Mouse (Mus musculus): ENCODE measurements around the gene Klhl29. TPM values are rescaled to one million over a fixed set of nuclear protein-coding genes. Genes with fewer than 3 reads are reported as not detected.

Klhl29 gene
- polyA plus RNA-seq, 1 experiment: 1.1 TPM

DNA sequence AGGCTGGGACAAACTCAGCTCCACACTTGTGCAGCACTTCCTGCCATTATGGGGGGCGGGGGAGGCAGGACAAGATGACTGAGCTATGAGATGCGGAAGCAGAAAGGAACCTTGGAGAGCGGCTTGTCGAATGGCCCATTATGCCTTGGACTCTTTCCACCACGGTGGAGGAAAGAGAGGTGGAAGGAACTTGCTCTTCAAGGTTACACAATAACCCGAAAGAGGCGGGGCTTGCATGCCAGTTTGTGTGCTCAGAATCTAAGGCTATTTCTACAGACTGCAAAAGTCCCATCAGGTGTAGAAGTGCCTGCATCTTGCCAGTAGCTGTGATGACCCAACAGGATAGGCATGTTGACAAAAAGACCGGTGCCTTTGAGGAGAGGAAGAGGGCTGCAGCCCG is 98.5 kb downstream of the Klhl29 start:
- H3K27ac ChIP-seq (ENCODE audit: control insufficient read depth, insufficient read depth, low read depth, low read length): no peak overlapping the region
- TF ChIP-seq POLR2A (IDR thresholded peaks at IDR 0.05; ENCODE audit: control insufficient read depth, low read depth, low read length): no peak
- no peak for TF ChIP-seq CTCF (IDR thresholded peaks at IDR 0.05; ENCODE audit: control insufficient read depth, insufficient read depth, insufficient replicate concordance, low read depth, low read length)

DNA sequence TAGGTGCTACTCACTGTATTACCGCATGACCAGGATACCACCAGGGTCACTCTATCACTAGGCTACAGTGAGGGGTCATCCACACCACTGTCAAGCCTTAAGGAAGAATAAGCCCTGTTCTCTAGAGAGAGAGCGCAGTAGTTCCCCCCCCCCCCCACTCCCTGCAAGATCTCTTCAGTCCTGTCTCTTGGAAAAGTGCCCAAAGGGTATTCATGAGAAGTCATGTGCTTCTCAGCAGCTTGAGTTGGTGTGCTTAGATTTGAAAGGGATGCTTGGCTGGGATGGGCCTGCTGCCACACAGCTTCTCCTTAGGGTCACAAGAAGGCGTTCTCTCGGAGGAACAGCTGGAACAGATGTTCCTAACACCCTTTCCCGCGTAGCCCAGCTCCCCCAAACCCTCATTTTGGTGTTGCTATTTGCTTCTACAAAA is 100.0 kb downstream of the Klhl29 start:
- Histone ChIP-seq H3K36me3 (ENCODE audit: control insufficient read depth, insufficient read depth, low read length) (no peaks in the 10 kb centered on the region), H3K27ac (ENCODE audit: control insufficient read depth, insufficient read depth, low read depth, low read length) (no peak overlapping the region), H3K4me1 (ENCODE audit: control insufficient read depth, insufficient read depth, low read length) (no peaks in the 10 kb centered on the region), H3K4me3 (ENCODE audit: control insufficient read depth, low read depth, low read length) (no peak overlapping the region), H3K27me3 (ENCODE audit: control insufficient read depth, insufficient read depth, low read length) (no peaks in the 10 kb centered on the region)
- TF ChIP-seq POLR2A (IDR thresholded peaks at IDR 0.05; ENCODE audit: control insufficient read depth, low read depth, low read length): no peak
- TF ChIP-seq CTCF (IDR thresholded peaks at IDR 0.05; ENCODE audit: control insufficient read depth, insufficient read depth, insufficient replicate concordance, low read depth, low read length): no peak

More for the DNA sequence above, 98.5 kb downstream of the Klhl29 start:
- Histone ChIP-seq H3K4me3 (ENCODE audit: control insufficient read depth, low read depth, low read length) (no peak overlapping the region), H3K4me1 (ENCODE audit: control insufficient read depth, insufficient read depth, low read length) (peaks cover 2% of the 10 kb centered on the region; the same call in 1 of the 2 replicates), H3K27me3 (ENCODE audit: control insufficient read depth, insufficient read depth, low read length) (no peaks in the 10 kb centered on the region), H3K36me3 (ENCODE audit: control insufficient read depth, insufficient read depth, low read length) (no peaks in the 10 kb centered on the region)

DNA sequence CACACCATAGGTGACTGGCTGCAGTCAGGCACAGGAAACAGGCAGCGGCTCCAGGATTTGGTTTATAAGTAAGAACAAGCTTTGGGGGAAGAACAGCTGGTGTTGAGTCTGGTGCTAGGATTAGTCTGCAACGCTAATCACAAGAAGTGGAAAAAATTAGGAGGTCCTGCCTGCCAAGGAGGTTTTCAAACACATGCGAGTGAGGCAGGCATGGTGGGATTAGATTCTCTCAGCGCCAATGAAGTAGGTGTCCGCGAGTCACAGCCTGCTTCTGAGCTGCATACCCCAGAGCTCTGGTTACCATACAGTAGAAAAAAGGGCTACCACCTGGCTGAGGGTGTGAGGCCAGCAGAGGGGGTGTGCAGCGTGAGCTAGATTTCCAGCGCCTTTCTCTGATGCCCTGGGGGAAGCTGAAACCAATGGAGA is 101.0 kb downstream of the Klhl29 start:
- Histone ChIP-seq H3K36me3 (ENCODE audit: control insufficient read depth, insufficient read depth, low read length) (no peaks in the 10 kb centered on the region), H3K27ac (ENCODE audit: control insufficient read depth, insufficient read depth, low read depth, low read length) (no peak overlapping the region), H3K27me3 (ENCODE audit: control insufficient read depth, insufficient read depth, low read length) (no peaks in the 10 kb centered on the region), H3K4me1 (ENCODE audit: control insufficient read depth, insufficient read depth, low read length) (no peaks in the 10 kb centered on the region), H3K4me3 (ENCODE audit: control insufficient read depth, low read depth, low read length) (no peak overlapping the region)
- TF ChIP-seq CTCF (IDR thresholded peaks at IDR 0.05; ENCODE audit: control insufficient read depth, insufficient read depth, insufficient replicate concordance, low read depth, low read length) (no peak), POLR2A (IDR thresholded peaks at IDR 0.05; ENCODE audit: control insufficient read depth, low read depth, low read length) (no peak)

DNA sequence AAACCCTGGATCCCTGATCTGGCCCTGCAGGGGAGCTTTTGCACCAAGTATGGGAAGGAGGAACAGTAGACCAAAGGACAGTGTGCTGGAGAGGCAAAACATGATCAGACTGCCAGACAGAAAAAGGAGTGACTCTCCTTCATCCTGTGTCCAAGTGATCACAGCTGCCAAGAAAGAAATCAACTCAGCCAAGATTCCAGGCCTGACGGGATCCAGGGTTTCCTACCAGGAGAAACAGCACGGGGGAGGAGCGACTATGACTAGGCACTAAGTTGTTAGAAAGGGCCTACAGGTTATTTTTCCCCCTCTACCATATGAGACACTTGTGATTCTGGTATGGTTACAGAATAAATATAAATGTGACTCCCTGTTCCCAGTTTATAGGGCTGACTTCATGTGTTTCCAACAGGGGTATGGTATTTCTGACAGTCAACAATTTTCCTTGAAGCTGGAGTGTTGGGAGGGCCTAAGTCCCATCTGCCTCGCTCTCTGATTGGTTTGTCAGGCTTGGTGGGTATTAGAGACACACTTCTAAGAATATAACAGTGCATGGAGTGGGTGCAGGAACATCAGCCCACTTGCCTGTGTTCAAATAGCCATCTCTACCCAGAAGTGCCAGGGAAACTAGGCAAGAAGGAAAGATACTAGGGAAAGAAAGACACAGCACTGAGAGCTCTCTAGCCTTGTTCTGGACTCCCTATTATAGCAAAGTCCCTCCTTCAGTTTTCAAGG is 102.0 kb downstream of the Klhl29 start:
- Histone ChIP-seq H3K27me3 (ENCODE audit: control insufficient read depth, insufficient read depth, low read length) (no peaks in the 10 kb centered on the region), H3K4me1 (ENCODE audit: control insufficient read depth, insufficient read depth, low read length) (no peaks in the 10 kb centered on the region), H3K27ac (ENCODE audit: control insufficient read depth, insufficient read depth, low read depth, low read length) (no peak overlapping the region), H3K36me3 (ENCODE audit: control insufficient read depth, insufficient read depth, low read length) (no peaks in the 10 kb centered on the region), H3K4me3 (ENCODE audit: control insufficient read depth, low read depth, low read length) (no peak overlapping the region)
- TF ChIP-seq POLR2A (IDR thresholded peaks at IDR 0.05; ENCODE audit: control insufficient read depth, low read depth, low read length): no peak
- no peak for TF ChIP-seq CTCF (IDR thresholded peaks at IDR 0.05; ENCODE audit: control insufficient read depth, insufficient read depth, insufficient replicate concordance, low read depth, low read length)

DNA sequence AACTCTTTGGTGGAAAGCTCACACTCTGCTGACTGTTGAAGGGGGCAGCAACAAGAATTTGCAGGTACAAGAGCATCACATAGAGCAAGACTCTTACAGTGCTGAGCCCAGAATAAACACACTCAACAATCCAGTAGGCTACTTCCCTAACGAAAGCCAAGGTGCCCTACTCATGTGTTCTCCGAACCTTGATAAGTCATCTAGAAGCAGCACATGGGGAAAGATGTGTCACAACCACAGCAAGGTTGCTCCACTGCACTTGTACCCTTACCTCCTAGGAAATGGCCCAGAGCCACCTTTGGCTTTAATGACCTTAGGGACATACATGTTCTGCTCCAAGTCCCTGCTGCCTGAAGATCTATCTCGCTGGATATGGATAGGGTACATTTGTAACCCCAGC is 105.0 kb downstream of the Klhl29 start:
- H3K4me1 ChIP-seq (ENCODE audit: control insufficient read depth, insufficient read depth, low read length): no peaks in the 10 kb centered on the region; the same call in 1 of the 2 replicates
- TF ChIP-seq POLR2A (IDR thresholded peaks at IDR 0.05; ENCODE audit: control insufficient read depth, low read depth, low read length): no peak
- TF ChIP-seq CTCF (IDR thresholded peaks at IDR 0.05; ENCODE audit: control insufficient read depth, insufficient read depth, insufficient replicate concordance, low read depth, low read length): no peak

DNA sequence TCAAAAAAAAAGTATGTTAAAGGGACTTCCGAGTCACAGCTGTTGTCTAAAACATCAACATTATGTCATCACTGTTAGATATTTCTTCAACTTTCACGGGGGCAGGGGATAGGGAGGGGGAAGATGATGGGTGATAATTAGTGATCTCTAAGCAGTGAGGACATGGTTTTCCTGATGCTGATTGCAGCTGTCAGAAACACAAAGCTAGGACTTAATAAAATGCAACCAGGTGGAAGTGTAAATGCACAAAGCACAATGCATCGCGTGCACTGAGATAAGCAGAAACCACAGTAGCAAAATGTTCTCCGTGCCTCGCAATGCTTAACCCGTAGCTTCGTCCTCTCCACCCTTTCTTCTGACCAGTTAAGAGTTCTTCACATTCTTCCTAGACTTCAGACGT is 105.5 kb downstream of the Klhl29 start:
- Histone ChIP-seq H3K4me3 (ENCODE audit: control insufficient read depth, low read depth, low read length) (no peak overlapping the region), H3K36me3 (ENCODE audit: control insufficient read depth, insufficient read depth, low read length) (no peaks in the 10 kb centered on the region), H3K27me3 (ENCODE audit: control insufficient read depth, insufficient read depth, low read length) (no peaks in the 10 kb centered on the region), H3K4me1 (ENCODE audit: control insufficient read depth, insufficient read depth, low read length) (no peaks in the 10 kb centered on the region; the same call in 1 of the 2 replicates), H3K27ac (ENCODE audit: control insufficient read depth, insufficient read depth, low read depth, low read length) (no peak overlapping the region)
- TF ChIP-seq POLR2A (IDR thresholded peaks at IDR 0.05; ENCODE audit: control insufficient read depth, low read depth, low read length) (no peak), CTCF (IDR thresholded peaks at IDR 0.05; ENCODE audit: control insufficient read depth, insufficient read depth, insufficient replicate concordance, low read depth, low read length) (no peak)

More for the DNA sequence above, 105.0 kb downstream of the Klhl29 start:
- no peak overlapping the region for H3K4me3 ChIP-seq (ENCODE audit: control insufficient read depth, low read depth, low read length)
- H3K27me3 ChIP-seq (ENCODE audit: control insufficient read depth, insufficient read depth, low read length): no peaks in the 10 kb centered on the region
- H3K27ac ChIP-seq (ENCODE audit: control insufficient read depth, insufficient read depth, low read depth, low read length): no peak overlapping the region
- H3K36me3 ChIP-seq (ENCODE audit: control insufficient read depth, insufficient read depth, low read length): no peaks in the 10 kb centered on the region

DNA sequence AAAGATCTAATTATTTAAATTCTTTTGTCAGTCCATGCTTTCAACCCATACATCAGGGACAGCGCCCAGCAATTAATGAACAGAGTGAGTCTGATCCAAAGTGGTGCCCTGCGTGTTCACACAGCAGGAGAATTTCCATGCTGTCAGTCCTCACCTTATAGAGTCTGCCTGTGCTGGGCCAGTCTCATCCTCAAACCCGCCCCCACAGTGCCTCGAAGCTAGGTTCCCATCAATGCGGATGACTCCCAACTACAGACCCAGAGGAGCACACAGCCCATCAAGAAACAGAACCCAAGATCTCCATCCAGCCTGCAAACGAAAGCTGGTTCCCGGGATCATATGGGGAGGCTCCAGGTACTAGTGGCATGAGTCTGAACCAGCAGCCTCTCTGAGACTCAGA is 106.4 kb downstream of the Klhl29 start:
- TF ChIP-seq CTCF (IDR thresholded peaks at IDR 0.05; ENCODE audit: control insufficient read depth, insufficient read depth, insufficient replicate concordance, low read depth, low read length) (no peak), POLR2A (IDR thresholded peaks at IDR 0.05; ENCODE audit: control insufficient read depth, low read depth, low read length) (no peak)
- no peaks in the 10 kb centered on the region for H3K36me3 ChIP-seq (ENCODE audit: control insufficient read depth, insufficient read depth, low read length)
- no peaks in the 10 kb centered on the region; the same call in 1 of the 2 replicates for H3K4me1 ChIP-seq (ENCODE audit: control insufficient read depth, insufficient read depth, low read length)
- H3K27ac ChIP-seq (ENCODE audit: control insufficient read depth, insufficient read depth, low read depth, low read length): no peak overlapping the region
- no peak overlapping the region for H3K4me3 ChIP-seq (ENCODE audit: control insufficient read depth, low read depth, low read length)
- H3K27me3 ChIP-seq (ENCODE audit: control insufficient read depth, insufficient read depth, low read length): no peaks in the 10 kb centered on the region

Measured in testis, adult 2 months (tissue).